ENCODE assay signal across 8 mouse cellular contexts in the genomic region with DNA sequence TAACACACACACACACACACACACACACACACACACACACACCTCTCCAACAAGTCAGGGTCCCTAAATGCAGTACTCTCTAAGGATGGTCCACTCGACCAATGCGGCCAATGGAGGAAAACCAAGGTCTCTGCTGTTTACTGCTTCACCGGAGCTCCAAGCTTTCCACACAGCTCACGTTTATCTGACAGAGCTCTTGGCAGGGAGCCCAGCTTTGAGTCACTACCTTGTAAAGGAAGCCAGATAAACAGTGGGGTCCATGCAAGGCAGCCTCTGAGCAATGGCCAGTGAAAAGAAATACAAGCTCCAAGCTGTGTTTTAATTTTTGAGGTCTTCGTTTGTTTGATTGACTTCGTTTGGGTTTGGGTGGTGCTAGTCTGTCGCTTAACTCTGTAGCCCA.
DNase-seq lines count a peak whose midpoint lies in the region; ATAC-seq lines count a peak whose summit lies in the region.

No protein-coding gene starts in this region.

- 0 out of 2 replicates have a peak overlapping the region, but pooled peaks have one; percentile 28 for H3K27ac ChIP-seq in embryonic facial prominence, embryonic 13.5 days
- H3K27ac ChIP-seq in midbrain, embryonic 15.5 days = no peak overlapping the region

- H3K4me2 ChIP-seq in embryonic facial prominence, embryonic 13.5 days = no peak overlapping the region
- H3K4me2 ChIP-seq in midbrain, embryonic 15.5 days = no peak overlapping the region

- intact Hi-C loops in left cerebral cortex, postnatal 25 days (cut with DNase I) = loop anchor here (1.0 kb wide), 1 partner anchor 20 kb away; no protein-coding TSS in a partner anchor

- no peaks in the 10 kb centered on the region for H3K36me3 ChIP-seq in embryonic facial prominence, embryonic 13.5 days
- H3K36me3 ChIP-seq in midbrain, embryonic 15.5 days (replicated peaks) = no peaks in the 10 kb centered on the region

- no peak overlapping the region for H3K4me3 ChIP-seq in embryonic facial prominence, embryonic 13.5 days
- H3K4me3 ChIP-seq in midbrain, embryonic 15.5 days = no peak overlapping the region

- no peak overlapping the region for H3K9ac ChIP-seq in embryonic facial prominence, embryonic 13.5 days
- H3K9ac ChIP-seq in midbrain, embryonic 15.5 days = no peak overlapping the region

- H3K27me3 ChIP-seq in embryonic facial prominence, embryonic 13.5 days = peaks cover 11% of the 10 kb centered on the region
- peaks cover 24% of the 10 kb centered on the region for H3K27me3 ChIP-seq in midbrain, embryonic 15.5 days (replicated peaks)

- 56% methylated on average over 7 of the region's 7 CpGs for WGBS in embryonic facial prominence, embryonic 13.5 days
- 49% methylated on average over 7 of the region's 7 CpGs for WGBS in midbrain, embryonic 15.5 days

- peak; percentile 98 for DNase-seq in 416B (ENCODE audit: low read depth)
- DNase-seq in adrenal gland, adult (ENCODE audit: inconsistent age in 2 of 2, low spot score in 1 of 2) = peak; percentile 94 to 97
- peak; percentile 53 to 61 for DNase-seq in left cerebral cortex, postnatal 25 days (ENCODE audit: low spot score in 2 of 2)
- peak; percentile 88 for DNase-seq in urinary bladder, postnatal 25 days (ENCODE audit: low spot score)
- DNase-seq in B cell, adult 2 months = no peak

- peaks cover 48% of the 10 kb centered on the region for H3K4me1 ChIP-seq in embryonic facial prominence, embryonic 13.5 days
- H3K4me1 ChIP-seq in midbrain, embryonic 15.5 days = peaks cover 8% of the 10 kb centered on the region

- 0 out of 2 replicates have a peak, but pooled peaks have one; percentile 35 for ATAC-seq in embryonic facial prominence, embryonic 13.5 days (ENCODE audit: insufficient number of reproducible peaks, insufficient read depth, low FRiP score, low TSS enrichment, low read depth)
- ATAC-seq in hematopoietic stem cell, adult 5-6 weeks (replicated peaks in 1 of 2; ENCODE audit: insufficient read depth in 1 of 2, low FRiP score in 2 of 2, low TSS enrichment in 1 of 2, low read depth in 1 of 2, poor library complexity in 2 of 2, severe bottlenecking in 2 of 2) = peak; percentile 69 to 85
- 0 out of 2 replicates have a peak, but pooled peaks have one; percentile 13 for ATAC-seq in midbrain, embryonic 15.5 days (replicated peaks)

- no peaks in the 10 kb centered on the region for H3K9me3 ChIP-seq in embryonic facial prominence, embryonic 13.5 days
- no peaks in the 10 kb centered on the region for H3K9me3 ChIP-seq in midbrain, embryonic 15.5 days

Comparison
In these comparisons a context has a peak if more than half of its experiments do, and no peak if none do; other contexts are left out.
1. DNase-seq: peak in 416B (single experiment), adrenal gland, adult (2 of 2), left cerebral cortex, postnatal 25 days (2 of 2) and urinary bladder, postnatal 25 days (single experiment); none in B cell, adult 2 months (0 of 2).
2. ATAC-seq: peak in every context shown above with its lines; median percentile 77 in hematopoietic stem cell, adult 5-6 weeks; 35 in embryonic facial prominence, embryonic 13.5 days; 13 in midbrain, embryonic 15.5 days.